Mouse (Mus musculus) retina, adult 2 months (tissue): Measurements from ENCODE around the gene Iqcf5.

ENCODE experiments used
- DNase-seq: peaks from one replicate; pipeline ENCODE4 v3.0.0-alpha.2; 2012; ENCODE audit warnings: low read depth, low spot score

Gene Iqcf5

GRCm38 (mm10) chr9:106514273-106514672 lies at the start of gene Iqcf5:
Gene Iqcf5 (plus strand): TSS chr9:106514573.
- no peak for DNase-seq

DNA sequence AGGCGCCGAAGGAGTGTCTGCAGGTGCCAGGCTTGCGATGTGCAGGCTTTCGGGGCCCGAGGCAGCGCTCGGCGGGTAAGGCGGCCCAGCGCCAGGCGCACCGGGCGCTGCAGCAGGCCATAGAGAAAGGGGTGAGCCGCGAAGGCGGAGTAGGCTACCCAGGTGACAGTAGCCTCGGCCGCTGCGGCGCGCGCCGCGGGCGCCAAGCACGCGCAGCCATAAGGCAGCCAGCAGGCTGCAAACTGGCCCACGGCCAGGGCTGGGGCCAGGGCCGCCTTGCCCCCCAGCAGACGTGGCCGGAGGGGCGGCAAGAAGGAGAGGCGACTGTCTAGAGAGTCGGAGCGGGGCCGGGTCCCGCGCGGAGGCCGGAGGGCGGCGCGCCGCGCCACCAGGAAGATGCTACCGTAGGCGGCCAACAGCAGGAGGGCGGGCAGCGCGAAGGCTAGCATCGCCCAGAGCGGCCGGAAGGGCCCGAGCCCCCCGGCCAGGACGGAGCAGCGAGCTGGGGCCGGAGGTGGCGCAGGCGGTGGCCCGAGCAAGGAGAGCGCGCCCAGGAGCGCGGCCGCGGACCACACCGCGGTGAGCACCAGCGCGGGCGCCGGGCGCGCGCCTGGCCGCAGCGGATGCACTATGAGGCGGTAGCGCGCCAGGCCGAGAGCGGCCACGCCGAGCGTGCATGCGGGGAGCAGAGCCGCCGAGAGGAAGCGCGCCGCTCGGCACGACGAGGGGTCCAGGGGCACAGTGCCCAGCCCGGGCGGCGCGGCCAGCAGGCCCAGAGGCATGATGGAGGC lies 49.4 kb upstream of the Iqcf5 start:
- DNase-seq = no peak

GRCm38 (mm10) chr9:106465571-106466200 lies 48.7 kb upstream of the Iqcf5 start, which contains the start of gene Gpr62:
Gene Gpr62 (minus strand): TSS chr9:106465938.
- DNase-seq = no peak

DNA sequence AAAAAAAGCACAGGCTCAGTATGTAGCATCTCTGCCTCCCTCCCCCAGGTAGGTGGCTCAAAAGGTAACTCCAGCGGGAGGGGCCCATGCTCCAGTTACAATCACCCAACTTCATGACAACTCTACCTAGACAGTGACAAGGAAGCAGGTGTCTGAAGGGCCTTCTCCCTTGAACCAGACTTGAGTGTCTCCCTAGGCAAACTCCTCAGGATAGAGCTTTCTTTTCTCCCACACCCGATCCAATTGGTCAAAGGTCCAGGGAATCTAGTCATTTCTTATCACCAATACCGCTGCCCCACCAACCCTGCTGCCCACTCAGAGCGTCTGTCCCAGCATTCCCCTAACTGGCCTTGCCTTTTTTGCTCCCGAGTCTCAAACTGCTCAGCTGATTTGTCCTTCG lies 47.7 kb upstream of the Iqcf5 start:
- no peak for DNase-seq

GRCm38 (mm10) chr9:106467746-106468145 lies 46.6 kb upstream of the Iqcf5 start:
- no peak for DNase-seq

GRCm38 (mm10) chr9:106469317-106469716 lies 45.1 kb upstream of the Iqcf5 start:
- DNase-seq = no peak

DNA sequence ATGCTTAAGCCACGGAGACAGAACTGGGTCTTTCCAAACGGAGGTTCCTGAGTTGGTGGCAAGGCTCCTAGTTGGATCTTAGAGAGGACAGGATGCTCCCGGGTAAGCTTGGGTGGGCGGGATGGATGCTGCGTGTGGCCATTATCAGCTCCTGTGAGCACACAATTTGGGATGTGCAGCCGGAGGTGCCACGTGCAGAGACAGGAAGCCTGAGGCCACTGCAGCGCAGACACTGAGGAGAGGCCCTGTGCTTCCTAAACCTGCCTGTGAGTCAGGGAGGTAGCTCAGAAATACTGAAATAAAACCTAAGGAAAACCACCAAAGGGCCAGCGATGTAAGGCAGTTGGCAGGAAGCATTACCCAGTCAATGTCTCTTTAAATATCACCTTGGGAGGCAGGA lies 44.6 kb upstream of the Iqcf5 start:
- DNase-seq = no peak

DNA sequence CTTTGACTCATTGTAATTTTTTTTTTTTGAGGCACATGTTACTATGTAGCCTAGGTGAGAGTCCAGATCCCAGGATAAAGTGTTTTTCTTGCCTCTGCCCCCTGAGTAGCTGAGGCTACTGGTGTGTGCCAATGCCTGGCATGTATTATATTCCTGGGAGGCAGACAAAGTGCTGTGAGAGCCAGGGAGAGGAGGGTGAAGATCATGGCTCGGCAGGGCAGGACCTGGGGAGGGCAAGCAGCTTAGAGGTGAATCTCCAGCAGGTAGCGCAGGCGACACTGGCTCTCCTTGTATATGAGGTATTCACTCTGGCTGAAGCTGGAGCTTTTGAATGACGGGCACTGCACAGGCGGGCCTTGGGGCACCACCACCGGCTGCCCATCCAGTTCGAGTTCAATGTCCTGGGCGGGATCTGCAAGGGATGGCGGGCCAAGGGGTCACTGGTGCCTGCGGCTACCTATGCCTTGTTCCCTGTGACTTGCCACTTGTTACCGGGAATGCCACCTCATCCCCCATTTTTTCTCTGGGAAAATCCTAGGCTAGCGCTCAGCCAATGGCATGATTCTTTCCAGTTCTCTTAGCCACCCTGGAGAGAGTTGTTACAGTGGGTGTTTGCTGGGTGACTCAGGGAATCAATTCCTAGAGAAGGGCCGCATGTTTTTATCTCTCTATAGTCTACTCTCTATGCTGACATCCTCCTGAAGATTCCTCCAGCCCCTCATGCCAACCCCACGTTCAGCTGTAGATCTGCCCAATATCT lies 43.2 kb upstream of the Iqcf5 start:
- no peak for DNase-seq

DNA sequence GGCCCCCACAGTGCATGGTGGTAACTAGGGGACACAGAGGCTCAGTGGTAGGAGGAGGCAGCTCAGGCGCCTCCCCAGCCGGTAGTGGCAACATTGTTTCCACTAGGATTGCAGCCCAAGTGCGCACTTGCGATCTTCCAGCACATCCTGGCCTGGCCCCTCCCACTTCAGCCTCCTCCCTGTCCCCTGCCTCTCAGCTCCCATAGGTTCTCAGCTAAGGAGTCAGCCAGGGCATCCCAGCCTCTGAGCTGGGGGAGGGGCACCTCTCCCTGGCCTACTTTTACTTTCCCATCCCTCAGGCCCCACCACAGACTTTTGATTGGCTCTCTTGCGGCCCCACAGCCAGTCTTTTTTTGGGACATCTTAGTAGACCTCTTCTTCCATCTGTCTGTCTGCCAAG lies 42.5 kb upstream of the Iqcf5 start:
- DNase-seq = no peak

- no peak for DNase-seq
Measured at GRCm38 (mm10) chr9:106472321-106472720, 42.1 kb upstream of the Iqcf5 start.

DNA sequence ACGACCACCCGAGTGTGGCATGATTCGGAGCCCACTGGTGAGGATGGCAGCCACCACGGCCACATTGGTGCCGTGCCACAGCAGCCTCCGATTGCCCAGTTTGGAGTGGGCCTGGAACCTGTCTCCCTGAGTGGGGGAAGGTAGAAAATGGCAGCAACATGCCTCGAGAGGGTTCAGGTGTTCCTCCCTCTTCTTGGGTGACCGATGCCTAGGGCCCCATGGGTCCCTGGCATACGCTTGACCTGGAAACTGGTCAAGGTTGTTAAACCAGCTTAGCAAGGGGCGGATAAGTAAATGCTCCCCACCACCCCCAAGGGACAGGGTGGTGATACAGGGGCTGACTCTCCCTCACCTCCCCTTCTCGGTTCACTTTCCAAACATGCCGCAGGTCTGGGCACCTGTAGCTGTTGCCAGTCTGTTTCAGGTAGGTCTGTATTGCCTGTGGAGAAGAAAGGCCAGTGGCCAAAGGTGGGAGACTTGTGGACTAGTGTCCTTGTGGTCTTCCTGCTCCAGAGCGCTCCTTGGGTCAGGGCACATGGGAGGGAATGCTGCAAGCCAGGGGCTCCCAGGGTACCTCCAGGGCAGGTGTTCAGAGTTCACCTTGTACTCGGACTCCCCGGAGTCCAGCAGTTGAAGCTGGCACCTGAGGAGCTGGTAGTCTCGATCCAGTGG lies 41.2 kb upstream of the Iqcf5 start:
- DNase-seq = no peak

GRCm38 (mm10) chr9:106473753-106474105 lies 40.6 kb upstream of the Iqcf5 start:
- DNase-seq = no peak

GRCm38 (mm10) chr9:106474456-106474855 lies 39.9 kb upstream of the Iqcf5 start:
- no peak for DNase-seq

DNA sequence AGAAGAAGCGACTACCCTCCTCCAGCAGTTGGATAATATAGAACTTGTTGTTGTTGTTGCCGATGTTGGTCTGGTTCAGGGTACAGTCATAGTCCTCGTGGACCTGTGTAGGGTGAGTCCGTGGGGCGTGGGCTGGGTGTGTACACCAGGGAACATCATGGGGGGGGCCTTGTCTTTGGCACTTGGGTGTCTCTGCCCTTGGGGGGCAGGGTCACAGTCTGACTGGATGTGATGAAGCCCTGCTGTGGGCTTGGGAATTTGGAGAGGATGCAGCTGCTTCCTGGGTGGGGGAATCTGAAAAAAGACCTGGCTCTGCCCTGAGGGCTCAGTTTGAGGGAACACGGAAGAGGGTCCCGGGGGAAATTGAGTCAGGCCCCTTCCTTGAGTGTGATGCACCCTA lies 39.3 kb upstream of the Iqcf5 start:
- no peak for DNase-seq

GRCm38 (mm10) chr9:106475663-106476001 lies 38.7 kb upstream of the Iqcf5 start, which contains the start of gene Rrp9:
Gene Rrp9 (plus strand): TSS chr9:106475963.
- DNase-seq = no peak

DNA sequence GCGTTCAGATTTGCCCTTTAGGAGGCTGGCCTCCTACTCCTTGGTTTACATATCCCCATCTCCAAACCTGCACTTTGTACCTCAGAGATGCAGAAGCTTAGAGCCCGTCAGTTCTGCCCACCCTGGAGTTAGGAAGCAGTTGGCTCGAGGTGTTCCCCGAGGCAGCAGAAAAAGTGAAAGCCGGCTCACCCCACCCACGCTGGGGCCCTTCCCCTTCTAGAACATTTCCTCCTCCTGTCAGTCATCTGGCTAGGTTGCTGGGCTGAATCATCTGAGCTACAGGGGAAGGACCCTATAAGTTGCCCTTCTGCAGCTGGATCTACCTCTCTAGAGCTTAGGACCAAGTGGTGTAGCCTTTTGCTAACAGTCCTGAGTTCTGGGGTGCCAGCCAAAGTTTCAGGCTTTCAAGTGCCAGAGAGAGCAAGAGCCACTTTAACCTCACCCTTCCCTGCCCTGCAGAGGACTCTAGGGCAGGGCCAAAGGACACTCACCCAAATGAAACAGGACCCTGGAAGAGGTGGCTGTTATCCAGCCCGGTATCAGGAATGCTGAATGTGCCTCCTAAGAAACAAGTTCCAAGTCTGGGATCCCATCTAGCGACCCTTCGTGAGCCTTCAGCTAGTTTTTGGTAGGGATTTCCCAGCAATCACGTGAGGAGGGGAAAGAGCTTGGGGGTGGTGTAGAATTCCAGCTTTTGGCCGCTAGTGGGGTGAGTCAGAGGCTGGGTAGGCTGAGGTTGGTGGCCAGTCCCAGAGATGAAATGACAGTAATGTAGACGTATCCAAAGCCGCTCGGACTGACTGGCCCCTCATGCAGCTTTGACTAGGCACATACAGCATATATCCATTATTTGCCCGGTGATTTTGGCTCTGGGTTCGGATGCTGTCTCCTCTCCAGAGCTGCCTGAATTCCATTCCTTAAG lies 38.1 kb upstream of the Iqcf5 start:
- DNase-seq = no peak

DNA sequence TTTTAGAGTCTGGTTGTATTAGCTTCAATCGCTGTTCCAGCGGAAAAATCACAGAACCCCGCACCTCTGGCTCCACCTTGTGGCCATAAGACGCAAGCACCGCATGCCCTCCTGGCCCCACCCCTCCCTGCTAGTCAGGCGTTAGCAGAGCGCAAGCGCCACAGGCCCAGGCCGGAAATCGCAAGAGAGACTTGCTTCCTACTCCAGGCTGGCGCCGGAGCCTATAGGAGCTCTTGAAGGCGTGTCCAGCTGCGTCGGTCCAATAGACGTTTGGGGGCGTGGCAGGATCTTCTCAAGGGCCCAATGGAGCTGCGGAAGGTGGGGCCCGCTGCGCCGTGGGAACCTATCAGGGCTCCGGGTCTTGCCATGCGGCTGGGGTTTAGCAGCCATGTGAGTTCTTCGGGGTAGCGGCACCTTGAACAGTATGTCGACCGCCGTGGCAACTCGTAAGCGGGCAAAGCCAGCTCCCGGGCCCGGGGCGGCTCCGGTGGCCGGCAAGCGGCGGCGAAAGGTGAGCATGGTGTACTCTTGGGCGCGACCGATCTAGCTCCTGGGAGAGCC lies 37.4 kb upstream of the Iqcf5 start, which contains the start of gene Parp3:
TSS of gene Parp3 (minus strand) at position 26 of the 561 bp plus-strand sequence.
- peak; percentile 99 for DNase-seq

DNA sequence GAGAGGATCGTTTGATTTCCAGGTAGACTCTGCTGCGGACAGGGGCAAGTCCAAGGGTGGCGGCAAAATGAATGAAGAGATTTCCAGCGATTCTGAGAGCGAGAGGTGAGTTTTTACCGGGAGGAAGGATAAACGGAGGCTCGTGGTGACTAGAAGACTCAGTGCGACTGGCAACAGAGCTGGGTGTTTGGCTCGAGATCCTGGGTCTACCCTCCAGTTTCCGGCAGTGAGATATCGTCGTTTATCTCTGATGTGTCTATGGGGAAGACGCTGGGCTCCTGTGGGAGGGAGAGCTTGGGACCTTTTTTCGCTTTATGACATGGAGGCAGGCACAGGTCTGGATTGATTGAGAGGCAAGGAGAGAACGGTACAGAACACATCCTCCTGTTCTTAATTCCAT lies 36.7 kb upstream of the Iqcf5 start:
- DNase-seq = no peak

DNA sequence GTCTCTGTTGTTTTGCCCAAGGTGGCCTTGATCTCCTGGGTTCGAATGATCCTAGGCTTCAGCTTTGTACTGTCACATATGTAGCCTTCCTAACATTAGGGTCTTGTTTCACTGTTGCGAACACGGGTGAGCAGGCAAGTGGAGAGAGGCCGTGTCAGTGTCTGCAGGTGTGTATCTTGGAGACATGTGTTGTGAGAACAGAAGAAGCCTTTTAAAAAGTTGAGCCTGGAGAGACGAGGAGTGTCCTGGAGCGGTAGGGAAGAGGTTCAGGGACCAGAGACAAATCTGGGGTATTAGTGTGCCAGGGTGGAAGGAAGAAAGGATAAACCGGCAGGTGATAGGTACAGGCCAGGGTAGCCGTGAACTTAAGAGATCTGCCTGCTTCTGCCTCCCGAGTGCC lies 36.3 kb upstream of the Iqcf5 start:
- no peak for DNase-seq

DNA sequence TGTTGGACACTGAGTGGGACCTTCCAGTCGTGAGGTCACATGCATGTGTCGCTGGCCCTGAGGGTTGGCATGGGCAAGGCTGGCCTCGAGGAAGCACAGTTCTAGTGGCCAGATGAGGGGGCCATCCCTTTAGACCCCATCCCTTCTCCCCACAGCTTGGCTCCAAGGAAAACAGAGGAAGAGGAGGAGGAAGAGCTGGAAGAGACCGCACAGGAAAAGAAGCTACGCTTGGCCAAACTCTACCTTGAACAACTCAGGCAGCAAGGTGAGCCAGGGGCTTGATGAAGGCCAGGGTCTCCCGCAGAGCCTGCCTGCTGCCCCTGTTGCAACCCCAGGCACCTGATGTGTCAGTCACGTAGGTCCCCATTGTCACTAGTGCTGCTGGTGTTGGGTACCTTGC lies 33.8 kb upstream of the Iqcf5 start:
- no peak for DNase-seq

DNA sequence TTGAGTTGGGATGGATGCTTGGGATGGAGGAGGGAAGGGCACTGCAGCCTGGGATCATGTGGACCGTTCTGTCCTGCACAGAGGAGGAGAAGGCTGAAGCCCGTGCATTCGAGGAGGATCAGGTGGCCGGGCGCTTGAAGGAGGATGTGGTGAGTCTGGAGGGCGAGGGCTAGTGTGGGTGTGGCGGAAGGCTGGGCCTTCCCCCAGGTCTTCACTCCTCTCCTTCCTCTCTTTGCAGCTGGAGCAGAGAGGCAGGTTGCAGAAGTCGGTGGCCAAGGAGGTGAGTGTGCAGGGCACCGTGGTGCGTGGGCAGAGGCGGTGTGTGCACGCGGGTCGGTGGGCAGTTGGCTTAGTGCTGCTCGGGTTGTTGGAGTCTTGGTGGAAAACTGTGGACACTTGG lies 33.3 kb upstream of the Iqcf5 start:
- DNase-seq = no peak
